Mouse (Mus musculus) myocyte (in vitro differentiated cells): ENCODE measurements at regions not wholly inside any gene's neighbourhood (a gene's known extent, or its start where the extent isn't known, plus 50 kb on each side); places are given as distances from the start of the nearest gene placed in this dataset.

ENCODE experiments used
- E2F4 ChIP-seq: IDR thresholded peaks from one replicate; pipeline ENCODE4 v1.6.1; 2011; ENCODE audit warnings: mild to moderate bottlenecking, control low read depth, moderate library complexity; ENCODE audit not compliant: insufficient read depth
- MAX ChIP-seq: IDR thresholded peaks from one replicate; pipeline ENCODE4 v1.6.1; 2011; ENCODE audit warnings: low read depth, mild to moderate bottlenecking, control low read depth
- MYOD1 ChIP-seq, 3 experiments: IDR thresholded peaks; one replicate each; pipeline ENCODE4 v1.6.1; 2011; ENCODE audit warnings: control low read depth in 2 of 3, low read depth in 2 of 3, mild to moderate bottlenecking in 2 of 3, moderate library complexity in 1 of 3; ENCODE audit not compliant: insufficient read length in 2 of 3, control insufficient read depth in 1 of 3
- MYOG ChIP-seq, 3 experiments: IDR thresholded peaks; one replicate each; pipeline ENCODE4 v1.6.1; 2011; ENCODE audit warnings: control low read depth in 2 of 3, low read depth in 2 of 3, mild to moderate bottlenecking in 2 of 3; ENCODE audit not compliant: insufficient read length in 2 of 3, control insufficient read depth in 1 of 3, insufficient read depth in 1 of 3
- POLR2A ChIP-seq: IDR thresholded peaks from one replicate; pipeline ENCODE4 v1.6.1; 2011; ENCODE audit warnings: low read depth, mild to moderate bottlenecking, control low read depth, moderate library complexity; ENCODE audit not compliant: insufficient read length
- REST ChIP-seq: IDR thresholded peaks from one replicate; pipeline ENCODE4 v1.6.1; 2011; ENCODE audit warnings: mild to moderate bottlenecking, control low read depth, moderate library complexity; ENCODE audit not compliant: insufficient read depth, insufficient read length
- SRF ChIP-seq: IDR thresholded peaks from one replicate; pipeline ENCODE4 v1.6.1; 2011; ENCODE audit warnings: low read depth; ENCODE audit not compliant: control insufficient read depth, insufficient read length
- TCF12 ChIP-seq: IDR thresholded peaks from one replicate; pipeline ENCODE4 v1.6.1; 2011; ENCODE audit warnings: mild to moderate bottlenecking, control low read depth; ENCODE audit not compliant: poor library complexity, insufficient read depth, severe bottlenecking
- USF1 ChIP-seq: IDR thresholded peaks from one replicate; pipeline ENCODE4 v1.6.1; 2011; ENCODE audit warnings: low read depth, mild to moderate bottlenecking, control low read depth, moderate library complexity

- TF ChIP-seq USF1 (no peak), POLR2A (no peak), MYOG (IDR thresholded peaks at IDR 0.05; ENCODE audit: control insufficient read depth in 1 of 3, insufficient read depth in 1 of 3, insufficient read length in 2 of 3, low read depth in 2 of 3) (no peak), MAX (no peak), TCF12 (no peak), REST (no peak), E2F4 (no peak), SRF (no peak), MYOD1 (IDR thresholded peaks at IDR 0.05; ENCODE audit: control insufficient read depth in 1 of 3, insufficient read length in 2 of 3, low read depth in 2 of 3) (no peak)
These were observed 234.0 kb upstream of the Xylt1 start for GRCm38 (mm10) chr7:117146809-117147208.
